ENCODE assay signal across 8 mouse cellular contexts in the genomic region with DNA sequence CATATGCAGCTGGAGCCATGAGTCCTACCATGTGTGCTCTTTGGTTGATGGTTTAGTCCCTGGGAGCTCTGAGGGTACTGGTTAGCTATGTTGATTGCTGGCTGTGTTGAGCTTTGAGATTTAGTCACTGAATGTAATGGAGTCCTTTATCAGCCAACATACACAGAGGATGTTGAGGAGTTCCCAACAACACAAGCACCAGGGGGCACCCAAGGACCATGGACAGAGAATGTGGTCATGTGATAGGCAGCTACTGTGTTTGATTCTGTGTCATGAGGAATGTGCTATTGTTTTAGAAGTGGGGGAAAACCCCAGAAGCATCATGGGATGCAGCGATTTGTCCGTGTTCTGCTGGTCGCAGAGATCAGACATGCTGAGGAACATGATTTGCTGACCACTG.
A peak's percentile ranks its signal among the peaks of the same experiment; 100 is the strongest.
DNase-seq lines count a peak whose midpoint lies in the region.

No protein-coding gene starts in this region.

- DNase-seq in ES-CJ7 (ENCODE audit: low read depth, low spot score) = peak; percentile 19
- peak; percentile 20 to 39 for DNase-seq in cerebellum, adult 18-20 months
- DNase-seq in cerebellum, postnatal 36 days = peak; percentile 28 to 47
- peak; percentile 9 for DNase-seq in heart, adult 8-10 months (ENCODE audit: low spot score)
- DNase-seq in kidney, adult 8-10 months = peak; percentile 11 to 45
- DNase-seq in layer of hippocampus, adult 8-10 months (ENCODE audit: low spot score in 2 of 2) = peak; percentile 3 to 11
- peak; percentile 2 for DNase-seq in lung, postnatal 14 days
- peak; percentile 9 to 35 for DNase-seq in right cerebral cortex, adult 2 months (ENCODE audit: low spot score in 2 of 2)

Comparison
In these comparisons a context has a peak if more than half of its experiments do, and no peak if none do; other contexts are left out.
1. Peak in every context shown above with its lines: DNase-seq.